In the genomic region with DNA sequence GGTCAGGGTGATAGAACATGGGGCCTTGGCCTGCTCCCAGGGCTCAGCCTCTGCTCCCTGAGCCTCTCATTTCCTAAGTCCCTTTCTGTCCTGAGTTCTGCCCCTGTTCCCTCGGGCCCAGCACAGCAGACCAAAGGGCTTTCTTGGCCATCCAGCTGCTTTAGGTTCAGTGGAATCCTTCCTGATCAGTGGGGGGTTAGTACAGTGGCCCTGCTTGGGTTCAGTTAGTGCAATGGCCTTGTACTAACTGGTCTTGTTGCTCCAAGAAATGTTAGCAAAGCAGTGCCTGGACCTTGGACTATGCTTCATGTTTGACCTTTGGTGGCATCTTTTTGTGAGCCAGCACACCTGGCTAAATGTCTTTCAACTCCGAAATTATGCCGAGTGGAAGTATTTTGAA, we compare ENCODE assay signal across 13 mouse cellular contexts.
DNase-seq lines count a peak whose midpoint lies in the region; ATAC-seq and TF ChIP-seq lines count a peak whose summit lies in the region.
"Had no signal": no experiment of that assay in that cellular context is flagged by ENCODE, and none has a peak within 500 bp of the region (broad histone marks: within the 10 kb centered on the region; RNA-seq: fewer than 3 reads in every experiment).

No protein-coding gene starts in this region.

- TF ChIP-seq POLR2A in MEL (IDR thresholded peaks at IDR 0.05; ENCODE audit: control insufficient read depth in 1 of 2, insufficient read depth in 1 of 2, low read depth in 1 of 2, low read length in 2 of 2, poor library complexity in 1 of 2) = no peak

- peaks cover 63% of the 10 kb centered on the region for H3K79me2 ChIP-seq in MEL (ENCODE audit: control insufficient read depth, insufficient read depth, low read length, poor library complexity)

- no peak for TF ChIP-seq RAD21 in MEL (IDR thresholded peaks at IDR 0.05; ENCODE audit: low read depth, low read length)

- no peaks in the 10 kb centered on the region for H3K27me3 ChIP-seq in heart, embryonic 13.5 days (replicated peaks)
- no peaks in the 10 kb centered on the region for H3K27me3 ChIP-seq in MEL (ENCODE audit: control insufficient read depth in 1 of 2, insufficient read depth in 2 of 2, low read length in 2 of 2)
- no peaks in the 10 kb centered on the region for H3K27me3 ChIP-seq in heart, postnatal 0 days (ENCODE audit: control insufficient read depth, insufficient read depth, low read length)

- peaks cover 97% of the 10 kb centered on the region for H3K4me1 ChIP-seq in heart, embryonic 13.5 days
- H3K4me1 ChIP-seq in MEL (ENCODE audit: control insufficient read depth in 1 of 2, insufficient read depth in 2 of 2, low read length in 2 of 2) = peaks cover 22 to 24% of the 10 kb centered on the region in 2 experiments
- peaks cover 56% of the 10 kb centered on the region for H3K4me1 ChIP-seq in heart, postnatal 0 days (ENCODE audit: control insufficient read depth, insufficient read depth)

- WGBS in heart, embryonic 13.5 days = 59% methylated on average over 3 of the region's 3 CpGs
- WGBS in heart, postnatal 0 days = 50% methylated on average over 3 of the region's 3 CpGs

- 0 out of 2 replicates have a peak overlapping the region, but pooled peaks have one; percentile 5 for H3K9ac ChIP-seq in heart, embryonic 13.5 days
- H3K9ac ChIP-seq in MEL (ENCODE audit: control insufficient read depth, low read depth, low read length, poor library complexity, severe bottlenecking) = no peak overlapping the region
- no peak overlapping the region for H3K9ac ChIP-seq in heart, postnatal 0 days (replicated peaks; ENCODE audit: low read depth, low read length)

- no peak for TF ChIP-seq CTCF in MEL (IDR thresholded peaks at IDR 0.05 in 2 of 3, conservative IDR thresholded peaks at IDR 0.05 in 1 of 3; ENCODE audit: control insufficient read depth in 1 of 3, insufficient read depth in 1 of 3, low read depth in 2 of 3, low read length in 3 of 3, poor library complexity in 1 of 3, severe bottlenecking in 1 of 3)
- no peak for TF ChIP-seq CTCF in heart, postnatal 0 days (IDR thresholded peaks at IDR 0.05; ENCODE audit: low read depth)

- H3K27ac ChIP-seq in heart, embryonic 13.5 days (replicated peaks) = peak overlapping the region; percentile 85
- H3K27ac ChIP-seq in MEL (ENCODE audit: control insufficient read depth, low read depth, low read length) = peak overlapping the region; percentile 40
- H3K27ac ChIP-seq in heart, postnatal 0 days (ENCODE audit: low read depth) = peak overlapping the region; percentile 85

- DNase-seq in heart, adult 8-10 months (ENCODE audit: low spot score) = no peak
- no peak for DNase-seq in MEL (ENCODE audit: low read depth, low spot score)
- no peak for DNase-seq in heart, postnatal 0 days (ENCODE audit: low spot score)
- DNase-seq in kidney, postnatal 10 days = peak; percentile 20
- DNase-seq in spleen, adult 18-20 months = no peak
- DNase-seq in cerebellum, adult 18-20 months = no peak
- DNase-seq in thymus, adult 18-20 months = no peak
- DNase-seq: cerebellum, adult 9-11 months; left cerebral cortex, postnatal 4 days had no signal

- no peak for TF ChIP-seq EP300 in MEL (IDR thresholded peaks at IDR 0.05; ENCODE audit: low read depth in 1 of 2, low read length in 2 of 2)
- TF ChIP-seq EP300 in heart, postnatal 0 days (IDR thresholded peaks at IDR 0.05; ENCODE audit: low read depth) = no peak

- peaks cover 7% of the 10 kb centered on the region; the same call in 1 of the 2 replicates for H3K36me3 ChIP-seq in heart, embryonic 13.5 days
- peaks cover 23 to 55% of the 10 kb centered on the region in 2 experiments for H3K36me3 ChIP-seq in MEL (ENCODE audit: control insufficient read depth in 1 of 2, insufficient read depth in 2 of 2, low read length in 2 of 2)
- no peaks in the 10 kb centered on the region for H3K36me3 ChIP-seq in heart, postnatal 0 days (replicated peaks; ENCODE audit: control insufficient read depth, insufficient read depth, low read length)

- no peaks in the 10 kb centered on the region for H3K9me3 ChIP-seq in heart, embryonic 13.5 days
- H3K9me3 ChIP-seq in MEL (replicated peaks; ENCODE audit: insufficient read depth, low read length) = no peaks in the 10 kb centered on the region
- no peaks in the 10 kb centered on the region for H3K9me3 ChIP-seq in heart, postnatal 0 days (replicated peaks; ENCODE audit: control insufficient read depth, low read length)

- no peak; the same call in 1 of the 2 replicates for ATAC-seq in heart, embryonic 13.5 days (ENCODE audit: extremely low read depth, insufficient number of reproducible peaks, low FRiP score, low TSS enrichment)
- no peak for ATAC-seq in heart, postnatal 0 days (ENCODE audit: insufficient read depth, low read depth)
- ATAC-seq: activated CD4-positive, CD25-positive, alpha-beta regulatory T cell, adult 4 months; midbrain, embryonic 16.5 days had no signal

- no peak overlapping the region for H3K4me3 ChIP-seq in heart, embryonic 13.5 days
- no peak overlapping the region for H3K4me3 ChIP-seq in MEL (ENCODE audit: control insufficient read depth in 1 of 2, insufficient read depth in 1 of 2, low read depth in 2 of 2, low read length in 2 of 2)
- no peak overlapping the region for H3K4me3 ChIP-seq in heart, postnatal 0 days (ENCODE audit: low read depth, low read length)
- H3K4me3 ChIP-seq: erythroblast, embryonic 14.5 days had no signal

- 0 out of 2 replicates have a peak overlapping the region, but pooled peaks have one; percentile 29 for H3K4me2 ChIP-seq in heart, embryonic 13.5 days
- no peak overlapping the region for H3K4me2 ChIP-seq in heart, postnatal 0 days (ENCODE audit: low read depth, low read length)

TF ChIP-seq in MEL, 35 proteins besides CTCF, POLR2A, EP300 and RAD21:
- TF ChIP-seq ZMIZ1 (IDR thresholded peaks at IDR 0.05; ENCODE audit: low read depth, low read length) (no peak), TCF12 (IDR thresholded peaks at IDR 0.05; ENCODE audit: low read depth, low read length) (no peak), POLR2AphosphoS2 (IDR thresholded peaks at IDR 0.05; ENCODE audit: low read length) (no peak), RCOR1 (IDR thresholded peaks at IDR 0.05; ENCODE audit: low read depth, low read length) (no peak), MYB (IDR thresholded peaks at IDR 0.05; ENCODE audit: low read depth, low read length) (no peak), CHD2 (IDR thresholded peaks at IDR 0.05; ENCODE audit: low read length) (no peak), UBTF (IDR thresholded peaks at IDR 0.05; ENCODE audit: borderline replicate concordance, insufficient read depth, low read depth, low read length) (no peak), TBP (IDR thresholded peaks at IDR 0.05; ENCODE audit: low read depth, low read length) (no peak), KAT2A (conservative IDR thresholded peaks at IDR 0.05; ENCODE audit: low read depth, low read length) (no peak), ZNF384 (IDR thresholded peaks at IDR 0.05; ENCODE audit: low read depth, low read length) (no peak), JUND (IDR thresholded peaks at IDR 0.05; ENCODE audit: low read depth, low read length) (no peak), GATA1 (IDR thresholded peaks at IDR 0.05; ENCODE audit: low read depth, low read length) (no peak), USF2 (IDR thresholded peaks at IDR 0.05; ENCODE audit: borderline replicate concordance in 1 of 2, insufficient read depth in 1 of 2, low read depth in 1 of 2, low read length in 2 of 2) (no peak), ZKSCAN1 (IDR thresholded peaks at IDR 0.05; ENCODE audit: low read depth, low read length) (no peak)
